In genomic region chr6:124786756-124787420, GRCm38 (mm10) we compare ENCODE assay signal across 16 mouse cellular contexts. TPM values are rescaled to one million over a fixed set of nuclear protein-coding genes. Genes with fewer than 3 reads are reported as not detected.
A peak's percentile ranks its signal among the peaks of the same experiment; 100 is the strongest.
DNase-seq lines count a peak whose midpoint lies in the region; ATAC-seq and TF ChIP-seq lines count a peak whose summit lies in the region.
"Had no signal": no experiment of that assay in that cellular context is flagged by ENCODE, and none has a peak within 500 bp of the region (broad histone marks: within the 10 kb centered on the region; RNA-seq: fewer than 3 reads in every experiment).

No protein-coding gene starts in this region.

- H3K27ac ChIP-seq in intestine, postnatal 0 days (ENCODE audit: low read depth, low read length), result no peak overlapping the region
- H3K27ac ChIP-seq: embryonic facial prominence, embryonic 13.5 days; forebrain, embryonic 12.5 days; stomach, postnatal 0 days had no signal

- peak; percentile 56 for DNase-seq in right cerebral cortex, postnatal 25 days
- no peak for DNase-seq in right cerebral cortex, postnatal 36 days (ENCODE audit: low spot score in 2 of 2)
- DNase-seq in cerebellum, adult 9-11 months, result peak; percentile 93
- peak; percentile 39 to 70 for DNase-seq in kidney, postnatal 25 days
- DNase-seq in embryo, embryonic 10.5 days (ENCODE audit: low spot score), result no peak
- no peak for DNase-seq in left cerebral cortex, postnatal 36 days (ENCODE audit: low spot score in 2 of 2)
- DNase-seq: lung, adult 2 months had no signal

- no peak overlapping the region for H3K9ac ChIP-seq in intestine, postnatal 0 days (ENCODE audit: low read depth, low read length)
- H3K9ac ChIP-seq: embryonic facial prominence, embryonic 13.5 days; forebrain, embryonic 12.5 days had no signal

- no peaks in the 10 kb centered on the region for H3K4me1 ChIP-seq in intestine, postnatal 0 days (replicated peaks; ENCODE audit: control insufficient read depth, insufficient read depth, low read length)

- TF ChIP-seq CTCF in intestine, postnatal 0 days (IDR thresholded peaks at IDR 0.05; ENCODE audit: low read depth), result no peak

- no peak for ATAC-seq in intestine, postnatal 0 days
- ATAC-seq: activated CD4-positive, CD25-positive, alpha-beta regulatory T cell, adult 4 months; inflammation-experienced regulatory T-cells, adult 6 months had no signal

- no peaks in the 10 kb centered on the region for H3K27me3 ChIP-seq in intestine, postnatal 0 days (replicated peaks; ENCODE audit: control insufficient read depth, insufficient read depth, low read length)
- H3K27me3 ChIP-seq: embryonic facial prominence, embryonic 13.5 days; forebrain, embryonic 12.5 days had no signal

- H3K36me3 ChIP-seq in intestine, postnatal 0 days (ENCODE audit: control insufficient read depth, insufficient read depth), result no peaks in the 10 kb centered on the region
- H3K36me3 ChIP-seq: embryonic facial prominence, embryonic 13.5 days; forebrain, embryonic 12.5 days had no signal

- intact Hi-C loops in left cerebral cortex, postnatal 36 days (cut with DNase I), result no loop called here

- H3K9me3 ChIP-seq in intestine, postnatal 0 days (ENCODE audit: control insufficient read depth), result no peaks in the 10 kb centered on the region
- H3K9me3 ChIP-seq: embryonic facial prominence, embryonic 13.5 days; forebrain, embryonic 12.5 days had no signal

- no peak overlapping the region for H3K4me3 ChIP-seq in intestine, postnatal 0 days (ENCODE audit: low read depth, low read length)
- H3K4me3 ChIP-seq: embryonic facial prominence, embryonic 13.5 days; forebrain, embryonic 12.5 days had no signal

- 48% methylated on average over 8 of the region's 8 CpGs for WGBS in intestine, postnatal 0 days

- H3K4me2 ChIP-seq in intestine, postnatal 0 days (replicated peaks; ENCODE audit: low read depth), result no peak overlapping the region
- H3K4me2 ChIP-seq: embryonic facial prominence, embryonic 13.5 days; forebrain, embryonic 12.5 days had no signal

RNA-seq across cellular contexts. Expression of gene Lrrc23, which starts 7.4 kb away (rescaled TPM):
- total RNA-seq in left cerebral cortex, postnatal 36 days (2021), result 1 to 10 TPM; 1.7 to 1.8 TPM
- 0.21 TPM in 1 of 2 replicates, not detected in the other for polyA plus RNA-seq in intestine, postnatal 0 days (2015; fragmentation: Nextera tagmentation; extraction: Ambion mirVana)
- total RNA-seq: ES-E14; gastrocnemius, postnatal 4 days; megakaryocyte-erythroid progenitor cell, adult 5-6 weeks had no signal

RNA-seq across cellular contexts. Expression of gene Eno2, which starts 17.4 kb away (rescaled TPM):
- 1,000 to 10,000 TPM; 1,042 to 1,110 TPM for total RNA-seq in left cerebral cortex, postnatal 36 days (2021)
- 3.5 and 4.6 TPM in 2 replicates for polyA plus RNA-seq in intestine, postnatal 0 days (2015; fragmentation: Nextera tagmentation; extraction: Ambion mirVana)
- total RNA-seq: megakaryocyte-erythroid progenitor cell, adult 5-6 weeks had no signal

RNA-seq across cellular contexts. Expression of gene Spsb2, which starts 21.6 kb away (rescaled TPM):
- 1 to 10 TPM; 4.9 TPM for total RNA-seq in left cerebral cortex, postnatal 36 days (2021)
- 57.7 and 69.5 TPM in 2 replicates for polyA plus RNA-seq in intestine, postnatal 0 days (2015; fragmentation: Nextera tagmentation; extraction: Ambion mirVana)

RNA-seq across cellular contexts. Expression of gene Tpi1, which starts 27.2 kb away (rescaled TPM):
- total RNA-seq in left cerebral cortex, postnatal 36 days (2021), result 100 to 1,000 TPM; 736 to 850 TPM
- polyA plus RNA-seq in intestine, postnatal 0 days (2015; fragmentation: Nextera tagmentation; extraction: Ambion mirVana), result 489 and 537 TPM in 2 replicates

RNA-seq across cellular contexts. Expression of gene Atn1, which starts 30.6 kb away (rescaled TPM):
- total RNA-seq in left cerebral cortex, postnatal 36 days (2021), result 100 to 1,000 TPM; 162 to 175 TPM
- 7.6 and 8.4 TPM in 2 replicates for polyA plus RNA-seq in intestine, postnatal 0 days (2015; fragmentation: Nextera tagmentation; extraction: Ambion mirVana)

Comparison
In these comparisons a context has a peak if more than half of its experiments do, and no peak if none do; other contexts are left out.
1. DNase-seq: peak in right cerebral cortex, postnatal 25 days (single experiment), cerebellum, adult 9-11 months (single experiment) and kidney, postnatal 25 days (2 of 2); none in right cerebral cortex, postnatal 36 days (0 of 2), embryo, embryonic 10.5 days (single experiment) and left cerebral cortex, postnatal 36 days (0 of 2).